Mouse (Mus musculus) urinary bladder, postnatal 14 days (tissue): ENCODE results near the gene Cntnap1.
"Not testable (repeated sequence)": the region's sequence is repeated elsewhere in the genome, so short reads cannot be mapped to it uniquely, and the experiment has no call there.

Experiments used
- DNase-seq: peaks from one replicate; pipeline ENCODE4 v3.0.0; 2021; ENCODE audit warnings: low spot score

Cntnap1 gene

GRCm38 (mm10) chr11:101170354-101170810 lies at the start of gene Cntnap1:
TSS of gene Cntnap1 (plus strand) at chr11:101170523.
- peak; percentile 87 for DNase-seq

GRCm38 (mm10) chr11:101120545-101121188 lies 49.7 kb upstream of the Cntnap1 start:
- DNase-seq = no peak

- not testable (repeated sequence) for DNase-seq
These were observed 45.8 kb upstream of the Cntnap1 start for GRCm38 (mm10) chr11:101124494-101124893.

- not testable (repeated sequence) for DNase-seq
These were observed 45.3 kb upstream of the Cntnap1 start for GRCm38 (mm10) chr11:101125008-101125407.

- no peak for DNase-seq
These were observed 43.2 kb upstream of the Cntnap1 start for GRCm38 (mm10) chr11:101127075-101127474.

- no peak for DNase-seq
These were observed 41.2 kb upstream of the Cntnap1 start for GRCm38 (mm10) chr11:101128996-101129577.

GRCm38 (mm10) chr11:101130056-101130756 lies 40.1 kb upstream of the Cntnap1 start:
- DNase-seq = no peak

GRCm38 (mm10) chr11:101131187-101131586 lies 39.1 kb upstream of the Cntnap1 start:
- no peak for DNase-seq

- no peak for DNase-seq
These were observed 38.6 kb upstream of the Cntnap1 start for GRCm38 (mm10) chr11:101131701-101132100.

GRCm38 (mm10) chr11:101133037-101133436 lies 37.3 kb upstream of the Cntnap1 start:
- DNase-seq = no peak

- no peak for DNase-seq
These were observed 36.0 kb upstream of the Cntnap1 start for GRCm38 (mm10) chr11:101134217-101134865.

GRCm38 (mm10) chr11:101137000-101137399 lies 33.3 kb upstream of the Cntnap1 start:
- no peak for DNase-seq

GRCm38 (mm10) chr11:101138536-101139181 lies 31.7 kb upstream of the Cntnap1 start:
- peak; percentile 65 for DNase-seq

GRCm38 (mm10) chr11:101140164-101140819 lies 30.0 kb upstream of the Cntnap1 start:
- DNase-seq = no peak

GRCm38 (mm10) chr11:101141088-101141487 lies 29.2 kb upstream of the Cntnap1 start:
- no peak for DNase-seq

- DNase-seq = no peak
These were observed 27.9 kb upstream of the Cntnap1 start for GRCm38 (mm10) chr11:101142215-101142967.

- no peak for DNase-seq
These were observed 26.7 kb upstream of the Cntnap1 start for GRCm38 (mm10) chr11:101143338-101144225.

- DNase-seq = no peak
These were observed 23.9 kb upstream of the Cntnap1 start for GRCm38 (mm10) chr11:101146377-101146776.

GRCm38 (mm10) chr11:101148751-101149150 lies 21.6 kb upstream of the Cntnap1 start:
- DNase-seq = no peak
